Mouse (Mus musculus): ENCODE data around the gene Tpbg. TPM values are rescaled to one million over a fixed set of nuclear protein-coding genes. Genes with fewer than 3 reads are reported as not detected.

Gene Tpbg
- total RNA-seq, 2 experiments from 2014 or later, result not detected

Other genes with a start within 250 kb of the Tpbg start
- 40.2 and 42.8 TPM in 2 replicates for gene Ibtk, start 93.0 kb upstream of the Tpbg start, total RNA-seq (2014; fragmentation: Nextera tagmentation)
- 73.8 and 87.7 TPM in 2 replicates for gene Ibtk, start 93.0 kb upstream of the Tpbg start, total RNA-seq (2017)